Mouse (Mus musculus) olfactory bulb, adult 2 months (tissue): ENCODE measurements around the gene Ncoa3.

Experiments used
- CTCF ChIP-seq: fragments of 200-500 bp; IDR thresholded peaks from 2 replicates; pipeline ENCODE4 v1.5.1; 2012; ENCODE audit warnings: low read depth, mild to moderate bottlenecking, low read length, moderate library complexity; ENCODE audit not compliant: insufficient read depth
- POLR2A ChIP-seq: fragments of 200-500 bp; IDR thresholded peaks from 2 replicates; pipeline ENCODE4 v1.6.1; 2012; ENCODE audit warnings: mild to moderate bottlenecking, low read depth, low read length, moderate library complexity; ENCODE audit not compliant: insufficient read depth

DNA sequence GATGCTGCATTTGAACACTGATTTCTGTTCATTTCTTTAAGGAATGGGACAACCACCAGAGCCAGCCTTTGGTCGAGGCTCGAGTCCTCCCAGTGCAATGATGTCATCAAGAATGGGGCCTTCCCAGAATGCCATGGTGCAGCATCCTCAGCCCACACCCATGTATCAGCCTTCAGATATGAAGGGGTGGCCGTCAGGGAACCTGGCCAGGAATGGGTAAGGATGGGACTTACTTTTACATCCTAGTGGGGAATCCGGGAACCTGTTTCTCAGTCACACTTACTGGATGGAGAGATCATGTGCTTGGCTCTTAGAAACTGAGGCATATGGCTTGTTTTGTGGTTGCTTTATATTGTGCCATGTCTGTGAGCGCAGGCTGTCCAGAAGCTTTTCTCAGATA is 76.7 kb downstream of the Ncoa3 start:
- TF ChIP-seq CTCF = no peak
- TF ChIP-seq POLR2A = no peak
